ENCODE assay signal across 8 mouse cellular contexts in genomic region chr5:30815120-30815465, GRCm38 (mm10). TPM values are rescaled to one million over a fixed set of nuclear protein-coding genes. Genes with fewer than 3 reads are reported as not detected.
A peak's percentile ranks its signal among the peaks of the same experiment; 100 is the strongest.
DNase-seq lines count a peak whose midpoint lies in the region; ATAC-seq and TF ChIP-seq lines count a peak whose summit lies in the region.

No protein-coding gene starts in this region.

- no peaks in the 10 kb centered on the region for H3K27me3 ChIP-seq in lung, embryonic 16.5 days (ENCODE audit: control insufficient read depth, insufficient read depth, low read depth, low read length)
- 0 out of 2 replicates have a peak, but pooled peaks cover 5% of the 10 kb centered on the region for H3K27me3 ChIP-seq in intestine, embryonic 16.5 days (replicated peaks; ENCODE audit: control insufficient read depth, insufficient read depth, low read length)
- H3K27me3 ChIP-seq in small intestine, adult 2 months (ENCODE audit: control insufficient read depth, insufficient read depth, low read length), result 0 out of 2 replicates have a peak, but pooled peaks cover 8% of the 10 kb centered on the region

- H3K9me3 ChIP-seq in lung, embryonic 16.5 days (ENCODE audit: control insufficient read depth, low read length), result no peaks in the 10 kb centered on the region
- no peaks in the 10 kb centered on the region for H3K9me3 ChIP-seq in intestine, embryonic 16.5 days (ENCODE audit: control insufficient read depth, low read length)

- TF ChIP-seq POLR2A in small intestine, adult 2 months (IDR thresholded peaks at IDR 0.05; ENCODE audit: low read depth, low read length), result no peak

- peak overlapping the region; percentile 82 for H3K4me2 ChIP-seq in lung, embryonic 16.5 days (ENCODE audit: low read depth, low read length)
- H3K4me2 ChIP-seq in intestine, embryonic 16.5 days (ENCODE audit: low read depth, low read length), result peak overlapping the region; percentile 87

- TF ChIP-seq CTCF in small intestine, adult 2 months (IDR thresholded peaks at IDR 0.05; ENCODE audit: extremely low read depth, insufficient read length, insufficient replicate concordance, low read depth, low read length), result no peak

- H3K4me1 ChIP-seq in lung, embryonic 16.5 days (replicated peaks; ENCODE audit: control insufficient read depth, insufficient read depth, low read length), result peaks cover 15% of the 10 kb centered on the region
- peaks cover 17% of the 10 kb centered on the region; the same call in 1 of the 2 replicates for H3K4me1 ChIP-seq in intestine, embryonic 16.5 days (ENCODE audit: control insufficient read depth, insufficient read depth, low read length)
- peaks cover 18% of the 10 kb centered on the region for H3K4me1 ChIP-seq in small intestine, adult 2 months (ENCODE audit: control insufficient read depth, insufficient read depth, insufficient read length, low read length)

- peak overlapping the region; percentile 78 for H3K4me3 ChIP-seq in lung, embryonic 16.5 days (ENCODE audit: low read length)
- H3K4me3 ChIP-seq in intestine, embryonic 16.5 days (ENCODE audit: low read length), result peak overlapping the region; percentile 84
- H3K4me3 ChIP-seq in small intestine, adult 2 months (ENCODE audit: low read depth, low read length), result peak overlapping the region; percentile 69

- H3K36me3 ChIP-seq in lung, embryonic 16.5 days (ENCODE audit: control insufficient read depth, insufficient read depth, low read length), result no peaks in the 10 kb centered on the region
- no peaks in the 10 kb centered on the region for H3K36me3 ChIP-seq in intestine, embryonic 16.5 days (ENCODE audit: control insufficient read depth, insufficient read depth, low read length)
- H3K36me3 ChIP-seq in small intestine, adult 2 months (ENCODE audit: control insufficient read depth, insufficient read depth, low read length), result no peaks in the 10 kb centered on the region

- no peak overlapping the region for H3K27ac ChIP-seq in lung, embryonic 16.5 days (ENCODE audit: low read length)
- H3K27ac ChIP-seq in intestine, embryonic 16.5 days (ENCODE audit: low read length), result no peak overlapping the region
- no peak overlapping the region for H3K27ac ChIP-seq in small intestine, adult 2 months (ENCODE audit: insufficient read depth, low read depth, low read length)

- peak overlapping the region; percentile 80 for H3K9ac ChIP-seq in lung, embryonic 16.5 days (ENCODE audit: low read length)
- H3K9ac ChIP-seq in intestine, embryonic 16.5 days (ENCODE audit: low read depth, low read length), result peak overlapping the region; percentile 79

- WGBS in lung, embryonic 16.5 days, result 2% methylated on average over 7 of the region's 7 CpGs
- WGBS in intestine, embryonic 16.5 days, result 5% methylated on average over 7 of the region's 7 CpGs
- WGBS in small intestine, adult 2 months, result 9% methylated on average over 7 of the region's 7 CpGs

- ATAC-seq in lung, embryonic 16.5 days (ENCODE audit: low read depth), result no peak
- ATAC-seq in intestine, embryonic 16.5 days, result no peak
- ATAC-seq in inflammation-experienced regulatory T-cells, adult 6 months, result no peak

- DNase-seq in adrenal gland, postnatal 25 days, result peak; percentile 13
- no peak for DNase-seq in adrenal gland, postnatal 4 days (ENCODE audit: low spot score in 2 of 2)
- DNase-seq in lung, postnatal 14 days, result no peak
- DNase-seq in urinary bladder, adult 18-20 months (ENCODE audit: low spot score in 2 of 2), result no peak

RNA-seq across cellular contexts. Expression of gene Mapre3, which starts 0.7 kb away (rescaled TPM):
- total RNA-seq in adrenal gland, postnatal 25 days (2021), result 51.8 and 62.9 TPM in 2 replicates
- 10 to 100 TPM; 43.3 to 47.1 TPM for total RNA-seq in adrenal gland, postnatal 4 days (2021)
- 22.4 and 25.4 TPM in 2 replicates for polyA plus RNA-seq in lung, embryonic 16.5 days (2015; fragmentation: Nextera tagmentation; extraction: Ambion mirVana)
- 14.0 and 15.4 TPM in 2 replicates for polyA plus RNA-seq in intestine, embryonic 16.5 days (2015; fragmentation: Nextera tagmentation; extraction: Ambion mirVana)
- polyA plus RNA-seq in small intestine, adult 2 months (2012; rRNA removed), result 26.2 and 28.7 TPM in 2 replicates
- polyA plus RNA-seq in inflammation-experienced regulatory T-cells, adult 6 months (2017; shearing (Covaris generic)), result 1 to 10 TPM; 2.4 to 5.3 (median 4.0) TPM

RNA-seq across cellular contexts. Expression of gene Tmem214, which starts 52.7 kb away (rescaled TPM):
- 49.2 and 52.8 TPM in 2 replicates for total RNA-seq in adrenal gland, postnatal 25 days (2021)
- total RNA-seq in adrenal gland, postnatal 4 days (2021), result 10 to 100 TPM; 61.2 to 63.4 TPM
- 79.8 and 84.4 TPM in 2 replicates for polyA plus RNA-seq in lung, embryonic 16.5 days (2015; fragmentation: Nextera tagmentation; extraction: Ambion mirVana)
- 76.5 and 81.0 TPM in 2 replicates for polyA plus RNA-seq in intestine, embryonic 16.5 days (2015; fragmentation: Nextera tagmentation; extraction: Ambion mirVana)
- polyA plus RNA-seq in small intestine, adult 2 months (2012; rRNA removed), result 77.1 and 115 TPM in 2 replicates
- polyA plus RNA-seq in inflammation-experienced regulatory T-cells, adult 6 months (2017; shearing (Covaris generic)), result 10 to 100 TPM; 23.3 to 26.9 (median 25.2) TPM
